Mouse (Mus musculus) testis, adult 2 months (tissue): ENCODE measurements around the gene Tsn.

Source experiments
- CTCF ChIP-seq: fragments of 200-500 bp; IDR thresholded peaks from 2 replicates; pipeline ENCODE4 v1.5.1; 2012; ENCODE audit warnings: low read depth, mild to moderate bottlenecking, inconsistent platforms, low read length, moderate library complexity; ENCODE audit not compliant: control insufficient read depth, insufficient read depth, insufficient replicate concordance
- POLR2A ChIP-seq: fragments of 200-500 bp; IDR thresholded peaks from 2 replicates; pipeline ENCODE4 v1.6.1; 2012; ENCODE audit warnings: low read depth, mild to moderate bottlenecking, inconsistent platforms, low read length, moderate library complexity; ENCODE audit not compliant: control insufficient read depth

GRCm38 (mm10) chr1:118311622-118312326 is at the start of gene Tsn:
- no peak for TF ChIP-seq CTCF
- no peak for TF ChIP-seq POLR2A
